Mouse (Mus musculus) urinary bladder, postnatal 4 days (tissue): ENCODE results near the gene Cops4.

Experiments used
- DNase-seq, 2 experiments: peaks; one replicate each; pipeline ENCODE4 v3.0.0; 2021 to 2022; ENCODE audit warnings: low spot score in 2 of 2

Cops4 gene

GRCm38 (mm10) chr5:100581622-100582434 lies 63.7 kb downstream of the Cops4 start:
- DNase-seq = no peak

GRCm38 (mm10) chr5:100582435-100582826 lies 64.3 kb downstream of the Cops4 start:
- DNase-seq = no peak

DNA sequence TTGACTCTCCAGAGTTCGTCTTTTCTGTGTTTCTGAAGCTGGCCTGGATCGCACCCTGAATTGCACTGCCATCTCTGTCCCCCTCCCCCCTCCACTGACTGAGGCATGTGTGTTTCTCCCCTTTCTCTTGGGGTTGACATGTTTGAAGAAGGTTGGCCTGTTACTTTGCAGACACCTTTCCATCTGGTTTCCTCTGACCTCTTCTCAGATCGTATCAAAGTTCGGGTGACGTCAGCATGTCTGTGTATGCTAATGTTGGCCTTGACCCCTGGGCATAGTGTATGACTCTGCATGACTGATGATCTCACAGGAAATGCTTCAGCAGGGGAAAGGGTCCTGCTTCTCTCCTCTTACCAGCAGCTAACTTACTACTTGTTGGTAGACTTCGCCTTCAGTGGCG lies 65.0 kb downstream of the Cops4 start:
- DNase-seq = no peak

DNA sequence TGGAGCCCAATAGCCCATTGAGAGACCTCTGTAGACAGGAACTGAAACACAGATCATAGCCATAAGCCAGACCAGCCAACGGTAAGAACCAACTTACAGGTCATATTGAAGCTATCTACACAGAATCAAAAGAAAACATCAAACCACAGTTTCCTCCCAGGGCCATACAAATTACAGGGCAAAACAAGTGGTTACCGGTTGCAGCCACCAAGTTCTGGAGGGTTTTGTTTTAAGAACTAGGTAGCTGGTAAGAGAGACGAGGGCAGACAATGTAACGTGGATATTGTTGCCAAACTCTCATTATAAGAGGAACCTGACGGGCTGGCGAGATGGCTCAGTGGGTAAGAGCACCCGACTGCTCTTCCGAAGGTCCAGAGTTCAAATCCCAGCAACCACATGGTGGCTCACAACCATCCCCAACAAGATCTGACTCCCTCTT lies 67.1 kb downstream of the Cops4 start:
- no peak for DNase-seq

- DNase-seq = no peak
Observed at GRCm38 (mm10) chr5:100585657-100586056, 67.5 kb downstream of the Cops4 start.

GRCm38 (mm10) chr5:100587136-100587535 lies 69.0 kb downstream of the Cops4 start:
- no peak for DNase-seq

GRCm38 (mm10) chr5:100587626-100588025 lies 69.5 kb downstream of the Cops4 start:
- no peak for DNase-seq

DNA sequence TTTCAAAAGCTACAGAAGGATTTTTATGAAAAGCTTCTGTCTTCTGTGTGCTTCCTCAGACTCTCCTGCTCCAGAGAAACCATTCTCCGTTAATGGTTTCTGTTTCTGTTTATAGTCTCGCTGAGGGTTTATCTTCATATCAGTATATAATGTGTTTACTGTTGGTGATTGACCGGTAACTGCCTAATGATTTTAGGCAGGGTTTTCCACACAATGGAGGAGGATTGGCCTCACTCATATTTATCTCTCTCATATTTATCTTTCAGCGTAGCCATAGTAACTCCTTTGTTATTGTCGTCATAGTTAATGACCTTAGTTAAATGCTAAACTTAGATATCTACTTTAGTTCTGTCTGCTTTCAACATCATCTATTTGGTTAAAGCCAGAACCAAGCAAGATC lies 72.4 kb downstream of the Cops4 start:
- no peak for DNase-seq

- DNase-seq = no peak
Observed at GRCm38 (mm10) chr5:100594803-100595467, 76.8 kb downstream of the Cops4 start.

DNA sequence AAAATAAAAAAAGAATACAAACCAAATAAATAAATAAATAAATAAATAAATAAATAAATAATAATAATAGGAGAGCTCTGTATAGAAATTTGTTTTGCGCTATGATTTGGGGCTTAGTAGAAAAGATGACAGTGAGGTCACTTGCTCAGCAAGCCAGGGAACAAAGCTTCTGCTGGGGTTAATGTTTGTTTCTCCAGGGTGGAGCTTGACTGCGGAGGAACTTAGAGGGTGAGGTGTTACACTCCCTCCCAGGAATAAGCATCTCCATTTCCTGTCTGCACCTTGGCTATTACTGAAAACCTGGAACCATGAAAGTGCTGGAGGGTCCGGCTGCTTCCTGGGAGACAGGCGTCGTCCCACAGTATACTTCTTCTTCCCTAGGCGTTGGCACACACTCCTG lies 77.9 kb downstream of the Cops4 start:
- no peak for DNase-seq
